Mouse (Mus musculus) liver, embryonic 13.5 days (tissue): ENCODE data around the gene Slc43a2. TPM values are rescaled to one million over a fixed set of nuclear protein-coding genes. Genes with fewer than 3 reads are reported as not detected.

Source experiments
- ATAC-seq: fragments of 200-750 bp; cut with Nextera tagmentation; 2 replicates; pipeline ENCODE4 v1.8.0; 2017; ENCODE audit warnings: low read depth, mild to moderate bottlenecking, moderate number of reproducible peaks, moderate library complexity
- DNase-seq: peaks from one replicate; pipeline ENCODE4 v3.0.0; 2022
- H3K27ac ChIP-seq: fragments of 300-500 bp; sonication (generic); 2 replicates; pipeline ENCODE4 v1.5.1; 2015; ENCODE audit warnings: moderate library complexity, mild to moderate bottlenecking, inconsistent platforms
- H3K27me3 ChIP-seq: fragments of 300-500 bp; sonication (generic); 2 replicates; pipeline ENCODE4 v1.6.1; 2015; ENCODE audit warnings: mild to moderate bottlenecking, inconsistent platforms
- H3K36me3 ChIP-seq: fragments of 300-500 bp; sonication (generic); 2 replicates; pipeline ENCODE4 v1.6.1; 2015; ENCODE audit warnings: mild to moderate bottlenecking, inconsistent platforms
- H3K4me1 ChIP-seq: fragments of 300-500 bp; sonication (generic); replicated peaks from 2 replicates; pipeline ENCODE4 v1.6.1; 2015; ENCODE audit warnings: inconsistent platforms
- H3K4me2 ChIP-seq: fragments of 300-500 bp; sonication (generic); 2 replicates; pipeline ENCODE4 v1.6.1; 2015; ENCODE audit warnings: inconsistent platforms, mild to moderate bottlenecking, moderate library complexity
- H3K4me3 ChIP-seq: fragments of 300-500 bp; sonication (generic); replicated peaks from 2 replicates; pipeline ENCODE4 v1.5.1; 2015; ENCODE audit warnings: mild to moderate bottlenecking, inconsistent platforms
- H3K9ac ChIP-seq: fragments of 300-500 bp; sonication (generic); 2 replicates; pipeline ENCODE4 v1.6.1; 2015; ENCODE audit warnings: mild to moderate bottlenecking, inconsistent platforms
- H3K9me3 ChIP-seq: fragments of 300-500 bp; sonication (generic); replicated peaks from 2 replicates; pipeline ENCODE4 v1.6.1; 2016; ENCODE audit warnings: inconsistent platforms
- WGBS: fragments of 180-500 bp; shearing (Covaris S2); methylation state at CpG from one replicate; pipeline ENCODE4 v1.1.7; 2015; ENCODE audit not compliant: insufficient replicate concordance; 5-methylcytosine and 5-hydroxymethylcytosine counted together
- polyA plus RNA-seq: library from polyadenylated mRNA; unstranded; fragments of >200 nt; fragmentation: Nextera tagmentation; extraction: Ambion mirVana; gene quantifications from 2 replicates; pipeline ENCODE4 v1.2.1, GENCODE M21; 2015

The Slc43a2 gene
- polyA plus RNA-seq, 1 experiment from 2014 or later, result 3.7 TPM

DNA sequence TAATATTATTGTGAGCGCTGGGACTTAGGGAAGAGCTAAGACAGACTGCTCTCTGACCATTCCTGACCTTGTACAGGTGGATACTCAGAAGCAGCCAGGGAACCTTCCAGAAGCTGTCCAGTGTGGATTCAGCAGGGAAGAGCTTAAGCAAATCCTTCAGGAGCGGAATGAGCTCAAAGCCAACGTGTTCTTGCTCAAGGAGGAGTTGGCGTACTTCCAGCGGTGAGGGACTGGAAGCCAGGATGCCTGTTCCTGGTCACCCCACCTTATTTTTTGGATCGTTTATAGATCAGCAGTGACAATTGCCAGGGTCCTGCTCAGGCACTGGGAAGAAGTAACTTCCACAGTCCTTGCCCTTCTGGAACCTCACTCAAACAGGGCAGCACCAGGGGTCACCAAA lies 20.3 kb upstream of the Slc43a2 start:
- Histone ChIP-seq H3K36me3 (peaks cover 36% of the 10 kb centered on the region), H3K27me3 (no peaks in the 10 kb centered on the region), H3K9ac (no peak overlapping the region), H3K4me1 (peaks cover 37% of the 10 kb centered on the region), H3K9me3 (no peaks in the 10 kb centered on the region), H3K4me3 (no peak overlapping the region), H3K4me2 (peak overlapping the region; percentile 100; the same call in 1 of the 2 replicates), H3K27ac (no peak overlapping the region)
- ATAC-seq (no peak), DNase-seq (no peak)
- 88% methylated on average over 6 of the region's 6 CpGs for WGBS

DNA sequence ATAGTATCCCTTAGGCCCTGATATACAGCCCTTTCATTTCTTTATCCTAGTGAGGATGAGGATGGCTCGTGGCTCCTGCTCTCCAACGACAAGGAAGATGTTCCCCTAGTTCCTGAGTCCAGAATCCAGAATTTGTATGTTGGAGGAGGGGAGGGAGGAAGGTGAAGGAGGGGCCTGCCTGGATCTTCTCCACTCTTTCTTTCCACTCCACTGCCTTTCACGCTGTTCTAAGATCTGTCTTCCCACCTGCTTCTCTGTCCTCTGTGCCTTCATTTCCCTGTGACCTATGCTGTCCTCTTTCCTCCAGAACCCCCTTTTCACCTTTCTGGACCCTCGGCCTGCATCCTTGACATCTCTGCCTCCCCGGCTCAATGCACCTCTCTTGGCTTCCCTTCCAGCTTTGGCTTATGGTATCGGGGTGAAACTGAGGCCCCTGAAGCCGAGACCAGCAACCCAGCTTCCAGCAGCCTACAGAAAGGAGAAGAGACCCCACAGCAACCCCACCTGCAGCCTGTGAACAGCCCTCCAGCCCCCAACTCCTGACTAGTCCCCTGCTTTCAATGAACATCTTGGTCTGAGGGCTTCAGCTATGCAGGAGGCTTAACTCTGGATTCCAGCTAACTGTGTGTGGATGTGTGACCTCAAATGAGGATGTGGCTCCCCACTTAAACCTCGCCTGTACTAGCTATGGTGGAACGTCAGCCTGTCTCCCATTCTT lies 19.0 kb upstream of the Slc43a2 start:
- no peak for ATAC-seq
- 65% methylated on average over 9 of the region's 9 CpGs for WGBS

DNA sequence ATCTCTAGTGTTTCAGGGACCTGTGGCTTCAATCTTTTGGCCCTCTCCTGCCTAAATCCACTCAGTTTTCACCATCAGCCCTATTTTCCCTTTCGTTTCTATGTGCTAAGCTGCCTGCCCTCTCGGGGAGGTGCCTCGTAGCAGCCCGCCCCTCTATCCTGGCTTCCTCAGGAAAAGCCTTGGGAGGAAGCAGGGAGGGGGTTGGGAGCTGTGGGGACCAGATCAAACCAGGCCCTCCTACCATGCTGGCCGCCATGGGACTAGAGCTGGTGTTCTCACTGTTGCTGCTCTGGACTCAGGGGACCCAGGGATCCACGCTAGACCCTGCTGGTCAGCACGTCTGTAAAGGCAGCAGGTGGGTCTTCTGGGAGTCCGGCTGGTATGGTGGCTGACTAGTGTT lies 18.2 kb upstream of the Slc43a2 start, which contains the start of gene Scarf1:
Gene Scarf1 (plus strand): TSS at position 205 of the 400 bp plus-strand sequence.
- DNase-seq (no peak), ATAC-seq (no peak)
- WGBS, result 36% methylated on average over 8 of the region's 8 CpGs
- H3K9ac ChIP-seq, result 0 out of 2 replicates have a peak within 1 kb of the TSS, but pooled peaks have one; percentile 3
- H3K4me2 ChIP-seq, result peak within 1 kb of the TSS; percentile 31
- peaks cover 15% of the 10 kb centered on the region for H3K36me3 ChIP-seq
- H3K27me3 ChIP-seq, result no peaks in the 10 kb centered on the region
- no peaks in the 10 kb centered on the region for H3K9me3 ChIP-seq
- H3K27ac ChIP-seq, result no peak within 1 kb of the TSS
- H3K4me1 ChIP-seq, result peaks cover 37% of the 10 kb centered on the region
- peak within 1 kb of the TSS; percentile 16 for H3K4me3 ChIP-seq

More for the DNA sequence above, 19.0 kb upstream of the Slc43a2 start:
- no peak overlapping the region for H3K4me3 ChIP-seq
- peaks cover 37% of the 10 kb centered on the region for H3K4me1 ChIP-seq
- no peaks in the 10 kb centered on the region for H3K27me3 ChIP-seq
- no peak overlapping the region for H3K4me2 ChIP-seq
- peaks cover 23% of the 10 kb centered on the region for H3K36me3 ChIP-seq
- DNase-seq, result no peak
- no peak overlapping the region for H3K27ac ChIP-seq
- H3K9ac ChIP-seq, result no peak overlapping the region
- no peaks in the 10 kb centered on the region for H3K9me3 ChIP-seq

DNA sequence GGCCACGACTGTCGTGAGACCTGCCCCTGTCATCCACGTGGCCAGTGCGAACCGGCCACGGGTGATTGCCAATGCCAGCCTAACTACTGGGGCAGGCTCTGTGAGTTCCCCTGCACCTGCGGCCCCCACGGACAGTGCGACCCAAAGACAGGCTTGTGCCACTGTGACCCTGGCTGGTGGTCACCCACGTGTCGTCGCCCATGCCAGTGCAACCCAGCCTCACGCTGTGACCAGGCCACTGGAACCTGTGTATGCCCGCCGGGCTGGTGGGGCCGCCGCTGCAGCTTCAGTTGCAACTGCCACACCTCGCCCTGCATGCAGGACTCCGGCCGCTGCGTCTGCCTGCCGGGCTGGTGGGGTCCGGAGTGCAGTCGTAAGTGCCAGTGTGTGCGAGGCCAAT lies 16.3 kb upstream of the Slc43a2 start:
- DNase-seq, result no peak
- H3K27ac ChIP-seq, result no peak overlapping the region
- no peak for ATAC-seq
- no peak overlapping the region for H3K4me3 ChIP-seq
- peaks cover 19% of the 10 kb centered on the region for H3K4me1 ChIP-seq
- no peaks in the 10 kb centered on the region for H3K9me3 ChIP-seq
- H3K36me3 ChIP-seq, result no peaks in the 10 kb centered on the region
- H3K9ac ChIP-seq, result no peak overlapping the region
- 87% methylated on average over 25 of the region's 25 CpGs for WGBS
- H3K4me2 ChIP-seq, result no peak overlapping the region
- no peaks in the 10 kb centered on the region for H3K27me3 ChIP-seq

DNA sequence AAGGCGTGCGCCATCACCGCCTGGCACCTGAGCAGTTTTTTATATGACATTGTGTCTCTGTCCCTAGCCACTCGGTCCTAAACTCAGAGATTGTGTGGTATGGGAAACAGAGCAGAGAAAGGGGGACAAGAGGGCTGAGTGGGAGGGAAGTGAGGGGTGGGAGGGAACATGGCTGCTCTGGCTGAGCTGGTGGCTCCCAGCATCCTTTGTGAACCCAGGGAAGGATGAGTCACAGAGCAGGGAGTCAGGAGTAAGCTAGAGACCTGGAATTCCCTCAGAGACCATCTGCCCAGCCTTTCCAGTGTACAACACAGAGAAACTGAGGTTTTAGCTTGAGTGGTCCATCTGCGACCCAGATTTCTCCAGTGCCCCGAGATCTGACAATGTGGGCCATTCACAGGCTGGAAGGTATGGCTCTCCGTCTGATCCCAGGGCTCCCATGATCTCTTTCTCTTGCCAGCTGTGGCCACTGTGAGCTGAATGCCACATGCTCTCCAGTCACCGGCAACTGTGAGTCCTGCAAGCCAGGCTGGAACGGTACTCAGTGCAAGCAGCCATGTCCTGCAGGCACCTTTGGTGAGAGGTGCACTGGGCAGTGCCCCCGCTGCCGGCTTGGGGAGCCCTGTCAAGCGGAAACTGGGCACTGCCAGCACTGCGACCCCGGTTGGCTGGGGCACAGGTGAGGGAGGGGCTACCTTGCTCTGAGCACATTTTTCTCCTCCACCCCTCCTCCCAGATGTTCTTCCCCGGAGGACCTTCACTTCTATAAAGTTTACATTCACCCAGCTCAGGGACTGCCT lies 11.5 kb upstream of the Slc43a2 start:
- ATAC-seq (no peak), DNase-seq (no peak)
- Histone ChIP-seq H3K9ac (no peak overlapping the region), H3K27ac (no peak overlapping the region), H3K27me3 (no peaks in the 10 kb centered on the region), H3K4me3 (no peak overlapping the region), H3K4me1 (no peaks in the 10 kb centered on the region), H3K9me3 (no peaks in the 10 kb centered on the region), H3K4me2 (no peak overlapping the region), H3K36me3 (no peaks in the 10 kb centered on the region)
- whole genome bisulfite sequencing, result 75% methylated on average over 15 of the region's 15 CpGs

DNA sequence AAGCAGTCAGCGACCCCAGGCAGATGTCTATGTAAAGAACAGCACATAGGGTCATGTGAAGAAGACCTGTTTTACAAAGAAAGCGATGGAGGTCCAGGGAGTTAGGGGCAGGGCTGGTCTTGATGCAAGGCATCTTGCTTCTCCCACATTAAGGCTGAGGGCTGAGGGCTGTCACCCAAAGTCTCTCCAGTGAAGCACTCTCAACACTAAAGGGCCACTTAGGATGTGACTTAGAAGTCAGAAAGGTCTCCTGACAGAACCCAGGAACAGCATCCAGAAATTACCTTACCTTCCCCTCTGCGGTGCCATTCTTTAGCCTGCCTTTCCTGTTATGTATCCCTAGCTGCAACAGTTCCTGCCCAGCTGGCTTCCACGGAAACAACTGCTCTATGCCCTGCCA lies 9.9 kb upstream of the Slc43a2 start:
- Histone ChIP-seq H3K9ac (no peak overlapping the region), H3K27ac (no peak overlapping the region), H3K27me3 (no peaks in the 10 kb centered on the region; the same call in 1 of the 2 replicates), H3K4me1 (no peaks in the 10 kb centered on the region), H3K4me3 (no peak overlapping the region), H3K9me3 (no peaks in the 10 kb centered on the region), H3K36me3 (no peaks in the 10 kb centered on the region), H3K4me2 (no peak overlapping the region)
- 71% methylated on average over 4 of the region's 4 CpGs for whole genome bisulfite sequencing
- no peak for DNase-seq
- ATAC-seq, result no peak

DNA sequence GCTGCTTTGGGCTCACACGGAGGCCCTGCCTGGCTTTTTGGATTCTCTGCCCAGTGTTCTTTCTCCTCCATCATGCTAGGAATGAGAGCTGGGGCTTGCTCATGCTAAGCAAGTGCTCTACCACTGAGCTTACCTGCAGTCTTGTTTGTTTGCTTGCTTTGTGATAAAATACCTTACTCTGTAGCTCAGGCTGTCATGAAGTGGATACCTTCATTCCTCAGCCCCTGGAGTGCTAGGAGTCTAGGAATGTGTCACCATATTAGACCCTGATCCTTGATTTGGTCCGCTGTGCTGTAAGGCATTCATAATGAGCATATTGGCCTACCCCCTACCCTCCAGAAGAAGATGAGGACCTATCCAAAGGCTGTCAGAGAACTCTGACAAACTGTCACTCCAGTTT lies 8.7 kb upstream of the Slc43a2 start:
- WGBS, result 80% methylated on average over 2 of the region's 2 CpGs
- DNase-seq (no peak), ATAC-seq (no peak)
- Histone ChIP-seq H3K27me3 (no peaks in the 10 kb centered on the region; the same call in 1 of the 2 replicates), H3K9me3 (no peaks in the 10 kb centered on the region), H3K36me3 (no peaks in the 10 kb centered on the region), H3K27ac (no peak overlapping the region), H3K9ac (no peak overlapping the region), H3K4me3 (no peak overlapping the region), H3K4me2 (no peak overlapping the region), H3K4me1 (no peaks in the 10 kb centered on the region)

DNA sequence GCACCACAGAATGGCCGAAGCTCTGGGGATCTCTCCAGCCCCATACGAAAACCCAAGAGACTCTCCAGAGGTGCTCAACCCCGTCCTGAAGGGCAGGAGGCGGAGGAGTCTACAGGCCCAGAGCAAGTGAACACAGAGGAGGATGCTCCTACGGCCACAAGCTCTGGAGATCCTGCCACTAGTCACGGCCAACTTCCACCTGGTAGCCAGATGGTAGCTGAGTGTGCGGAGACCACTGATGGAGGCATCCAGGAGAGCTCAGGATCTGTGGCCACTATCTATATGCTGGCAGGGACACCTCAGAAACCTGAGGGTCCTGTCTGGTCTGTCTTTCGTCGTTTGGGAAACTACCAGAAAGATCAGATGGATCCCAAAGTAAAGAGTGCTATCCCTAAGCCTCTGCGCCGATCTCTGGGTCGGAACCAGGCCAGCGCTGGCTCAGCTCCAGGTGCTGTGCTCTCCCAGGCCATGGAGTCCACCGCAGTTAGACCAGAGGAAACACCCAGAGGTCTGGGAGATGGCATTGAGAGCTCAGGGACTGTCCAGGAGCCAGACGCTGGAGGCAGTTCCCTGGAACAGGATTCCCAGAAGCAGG lies 5.9 kb upstream of the Slc43a2 start:
- Histone ChIP-seq H3K9ac (no peak overlapping the region), H3K4me1 (peaks cover 9% of the 10 kb centered on the region), H3K36me3 (no peaks in the 10 kb centered on the region), H3K27ac (no peak overlapping the region), H3K4me2 (no peak overlapping the region), H3K9me3 (no peaks in the 10 kb centered on the region), H3K4me3 (no peak overlapping the region), H3K27me3 (no peaks in the 10 kb centered on the region; the same call in 1 of the 2 replicates)
- WGBS, result 74% methylated on average over 15 of the region's 15 CpGs
- DNase-seq (no peak), ATAC-seq (no peak)

DNA sequence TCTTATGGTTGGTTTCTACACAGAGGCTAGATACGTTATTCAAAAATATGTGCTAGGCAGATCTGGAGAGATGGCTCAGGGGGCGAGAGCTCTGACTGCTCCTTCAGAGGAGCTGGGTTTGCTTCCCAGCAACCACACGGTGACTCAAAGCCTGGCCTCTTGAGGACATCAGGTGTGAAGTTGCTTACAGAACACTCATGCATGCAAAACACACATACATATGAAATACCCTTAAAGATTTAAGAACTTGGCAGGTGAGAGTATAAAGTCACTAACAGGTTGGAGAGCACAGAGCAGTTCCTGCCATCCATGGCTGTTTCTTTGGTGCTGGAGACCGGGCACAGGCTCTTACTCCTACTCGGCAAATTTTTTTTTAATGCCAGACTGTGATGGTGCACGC lies 4.6 kb upstream of the Slc43a2 start:
- WGBS, result 71% methylated on average over 6 of the region's 6 CpGs
- Histone ChIP-seq H3K27me3 (no peaks in the 10 kb centered on the region; the same call in 1 of the 2 replicates), H3K9ac (no peak overlapping the region), H3K4me3 (no peak overlapping the region), H3K27ac (no peak overlapping the region), H3K9me3 (no peaks in the 10 kb centered on the region), H3K36me3 (no peaks in the 10 kb centered on the region), H3K4me1 (peaks cover 12% of the 10 kb centered on the region), H3K4me2 (no peak overlapping the region)
- ATAC-seq (no peak), DNase-seq (no peak)

DNA sequence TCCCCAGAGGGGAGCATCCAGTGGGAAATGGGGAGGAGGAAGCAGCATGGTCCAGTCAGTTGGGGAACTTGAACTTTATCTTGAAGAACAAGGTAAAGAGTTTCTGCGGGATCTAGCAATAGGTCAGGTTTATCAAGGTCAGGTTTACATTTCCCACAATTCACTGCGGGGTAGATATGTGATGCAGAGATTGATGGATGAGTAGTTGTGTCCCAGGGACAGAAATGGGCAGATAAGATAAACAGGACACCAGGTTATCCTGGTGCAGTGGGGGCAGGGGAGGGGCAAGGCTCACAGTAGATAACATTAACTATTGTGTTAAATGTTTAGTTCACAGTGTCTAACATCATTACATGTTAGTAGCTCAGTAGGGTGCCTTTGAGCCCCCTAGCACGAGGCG lies 1.7 kb upstream of the Slc43a2 start:
- ATAC-seq, result no peak
- 45% methylated on average over 4 of the region's 4 CpGs for WGBS

DNA sequence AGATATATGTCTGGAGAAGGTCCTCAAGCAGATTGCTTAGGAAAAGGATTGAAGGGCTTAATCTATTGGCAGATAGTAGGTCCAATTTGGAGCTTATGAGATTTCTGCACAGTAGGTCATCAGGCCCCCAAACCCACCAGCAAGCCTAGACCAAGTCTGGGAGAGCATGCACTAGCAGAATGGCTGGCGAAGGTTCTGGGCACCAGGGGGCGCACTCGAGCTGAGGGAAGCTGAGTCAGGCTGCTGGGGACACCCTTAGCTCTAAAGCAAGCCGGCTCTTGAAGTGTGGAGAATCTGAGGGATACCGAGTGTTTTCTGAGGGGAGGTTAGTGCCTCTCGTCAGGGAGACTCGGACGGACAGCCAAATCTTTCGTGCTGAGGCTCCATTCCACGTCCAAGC lies 1.2 kb upstream of the Slc43a2 start:
- under 1% methylated on average over 10 of the region's 10 CpGs for WGBS
- DNase-seq (peak; percentile 91), ATAC-seq (peak; percentile 57)
- peaks cover 43% of the 10 kb centered on the region for H3K4me1 ChIP-seq
- peaks cover 4% of the 10 kb centered on the region; the same call in 1 of the 2 replicates for H3K27me3 ChIP-seq
- H3K9ac ChIP-seq, result peak overlapping the region; percentile 90
- no peaks in the 10 kb centered on the region for H3K36me3 ChIP-seq
- no peaks in the 10 kb centered on the region for H3K9me3 ChIP-seq
- peak overlapping the region; percentile 99 for H3K4me2 ChIP-seq
- H3K27ac ChIP-seq, result peak overlapping the region; percentile 93
- H3K4me3 ChIP-seq, result peak overlapping the region; percentile 75

More for the DNA sequence above, 1.7 kb upstream of the Slc43a2 start:
- no peaks in the 10 kb centered on the region for H3K9me3 ChIP-seq
- no peak overlapping the region for H3K4me2 ChIP-seq
- DNase-seq, result no peak
- peaks cover 4% of the 10 kb centered on the region; the same call in 1 of the 2 replicates for H3K27me3 ChIP-seq
- no peak overlapping the region for H3K4me3 ChIP-seq
- peaks cover 37% of the 10 kb centered on the region for H3K4me1 ChIP-seq
- H3K9ac ChIP-seq, result no peak overlapping the region
- H3K27ac ChIP-seq, result no peak overlapping the region
- no peaks in the 10 kb centered on the region for H3K36me3 ChIP-seq
